Mouse (Mus musculus) limb, embryonic 12.5 days (tissue): ENCODE results near the gene Aes. TPM values are rescaled to one million over a fixed set of nuclear protein-coding genes. Genes with fewer than 3 reads are reported as not detected.

Experiments
- ATAC-seq: fragments of 200-750 bp; cut with Nextera tagmentation; 2 replicates; pipeline ENCODE4 v1.8.0; 2017; ENCODE audit warnings: low read depth, moderate TSS enrichment; ENCODE audit not compliant: insufficient number of reproducible peaks, insufficient read depth, low FRiP score, low TSS enrichment
- H3K27ac ChIP-seq: fragments of 300-500 bp; sonication (generic); 2 replicates; pipeline ENCODE4 v1.5.1; 2016; ENCODE audit warnings: mild to moderate bottlenecking, moderate library complexity
- H3K27me3 ChIP-seq: fragments of 300-500 bp; sonication (generic); 2 replicates; pipeline ENCODE4 v1.6.1; 2016; ENCODE audit warnings: mild to moderate bottlenecking, moderate library complexity
- H3K36me3 ChIP-seq: fragments of 300-500 bp; sonication (generic); 2 replicates; pipeline ENCODE4 v1.6.1; 2016; ENCODE audit warnings: mild to moderate bottlenecking, moderate library complexity
- H3K4me1 ChIP-seq: fragments of 300-500 bp; sonication (generic); replicated peaks from 2 replicates; pipeline ENCODE4 v1.6.1; 2016
- H3K4me2 ChIP-seq: fragments of 300-500 bp; sonication (generic); 2 replicates; pipeline ENCODE4 v1.6.1; 2016; ENCODE audit warnings: mild to moderate bottlenecking, moderate library complexity
- H3K4me3 ChIP-seq: fragments of 300-500 bp; sonication (generic); replicated peaks from 2 replicates; pipeline ENCODE4 v1.5.1; 2016; ENCODE audit warnings: mild to moderate bottlenecking
- H3K9ac ChIP-seq: fragments of 300-500 bp; sonication (generic); replicated peaks from 2 replicates; pipeline ENCODE4 v1.6.1; 2016; ENCODE audit warnings: mild to moderate bottlenecking, moderate library complexity
- H3K9me3 ChIP-seq: fragments of 300-500 bp; sonication (generic); 2 replicates; pipeline ENCODE4 v1.6.1; 2016; ENCODE audit warnings: mild to moderate bottlenecking, moderate library complexity
- WGBS: fragments of 180-500 bp; shearing (Covaris S2); methylation state at CpG from one replicate; pipeline ENCODE4 v1.1.7; 2016; 5-methylcytosine and 5-hydroxymethylcytosine counted together
- polyA plus RNA-seq: library from polyadenylated mRNA; unstranded; fragments of >200 nt; fragmentation: Nextera tagmentation; extraction: Ambion mirVana; gene quantifications from 2 replicates; pipeline ENCODE4 v1.2.1, GENCODE M21; 2016

The Aes gene
- polyA plus RNA-seq, 1 experiment from 2014 or later = 478 TPM

DNA sequence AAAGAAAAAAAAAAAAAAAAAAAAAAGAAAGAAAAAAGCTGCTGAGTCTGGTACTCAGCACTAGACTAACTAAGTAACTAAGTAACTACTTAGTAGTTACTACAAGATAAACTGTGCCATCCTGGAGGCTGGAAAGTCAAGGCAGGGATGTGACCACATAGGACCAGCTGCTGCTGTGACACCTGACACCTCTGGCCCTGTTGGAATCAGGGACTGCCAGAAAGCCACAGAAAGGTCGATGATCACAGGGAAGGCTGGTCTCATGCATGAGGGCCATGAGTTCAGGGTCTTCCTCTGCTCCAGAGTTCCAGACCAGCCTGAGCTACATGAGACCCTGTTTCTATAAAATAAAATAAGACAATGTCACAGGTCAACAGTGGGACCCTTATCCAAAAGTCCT lies 1.8 kb upstream of the Aes start:
- Histone ChIP-seq H3K27me3 (no peaks in the 10 kb centered on the region), H3K27ac (no peak overlapping the region), H3K9ac (no peak overlapping the region), H3K4me2 (no peak overlapping the region), H3K9me3 (peaks cover 6% of the 10 kb centered on the region; the same call in 1 of the 2 replicates), H3K4me3 (no peak overlapping the region), H3K4me1 (peaks cover 26% of the 10 kb centered on the region), H3K36me3 (peaks cover 12% of the 10 kb centered on the region)
- ATAC-seq = no peak
- WGBS = 18% methylated on average over 1 of the region's 1 CpGs

DNA sequence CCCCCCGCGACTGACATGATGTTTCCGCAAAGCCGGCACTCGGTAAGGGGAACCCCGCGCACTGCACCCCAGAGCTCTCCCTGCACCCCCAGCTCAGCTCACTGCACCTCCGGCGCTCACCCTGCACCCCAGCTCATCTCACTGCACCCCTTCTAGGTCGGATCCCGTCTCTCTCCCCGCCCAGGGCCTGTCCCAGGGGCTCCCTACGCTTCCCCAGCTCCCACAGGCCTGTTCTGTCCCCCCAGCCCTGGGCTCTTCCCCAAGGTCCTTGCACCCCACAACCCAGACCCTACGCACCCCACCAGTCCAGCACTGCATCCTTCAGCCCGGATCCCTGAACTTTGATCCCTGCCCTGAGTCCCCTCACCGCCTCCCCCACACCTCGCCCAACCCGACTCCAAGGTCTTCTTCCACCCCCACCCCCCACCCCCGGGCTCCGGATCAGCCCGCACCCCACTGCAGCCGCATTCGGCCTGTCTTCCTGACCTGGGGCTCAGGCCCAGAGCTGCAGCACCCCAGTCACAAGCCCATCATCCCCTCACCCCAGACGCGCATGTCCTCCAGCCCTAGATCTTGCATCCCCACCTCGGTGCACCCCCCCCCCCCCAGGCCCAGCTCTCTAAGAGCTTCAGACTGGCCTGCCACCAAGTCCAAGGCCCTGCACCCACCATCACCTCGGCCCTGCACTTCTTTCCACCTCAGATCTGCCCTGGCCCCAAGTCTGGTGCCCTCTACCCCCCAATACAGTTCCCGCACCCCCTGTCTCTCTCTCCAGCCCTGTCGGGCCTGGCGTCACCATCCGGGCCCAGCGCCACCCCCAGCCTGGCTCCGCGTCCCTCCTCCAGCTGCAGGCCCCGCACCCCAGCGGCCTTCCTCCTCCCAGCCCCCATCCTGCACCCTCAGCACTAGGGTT lies 595 bp downstream of the Aes start:
- Histone ChIP-seq H3K9ac (peak overlapping the region; percentile 97), H3K9me3 (peaks cover 3% of the 10 kb centered on the region; the same call in 1 of the 2 replicates), H3K27me3 (peaks cover 2% of the 10 kb centered on the region; the same call in 1 of the 2 replicates), H3K4me2 (peak overlapping the region; percentile 94), H3K36me3 (peaks cover 30% of the 10 kb centered on the region), H3K4me1 (peaks cover 50% of the 10 kb centered on the region), H3K4me3 (peak overlapping the region; percentile 91), H3K27ac (peak overlapping the region; percentile 94)
- under 1% methylated on average over 35 of the region's 36 CpGs for WGBS
- peak; percentile 13; the same call in 1 of the 2 replicates for ATAC-seq

DNA sequence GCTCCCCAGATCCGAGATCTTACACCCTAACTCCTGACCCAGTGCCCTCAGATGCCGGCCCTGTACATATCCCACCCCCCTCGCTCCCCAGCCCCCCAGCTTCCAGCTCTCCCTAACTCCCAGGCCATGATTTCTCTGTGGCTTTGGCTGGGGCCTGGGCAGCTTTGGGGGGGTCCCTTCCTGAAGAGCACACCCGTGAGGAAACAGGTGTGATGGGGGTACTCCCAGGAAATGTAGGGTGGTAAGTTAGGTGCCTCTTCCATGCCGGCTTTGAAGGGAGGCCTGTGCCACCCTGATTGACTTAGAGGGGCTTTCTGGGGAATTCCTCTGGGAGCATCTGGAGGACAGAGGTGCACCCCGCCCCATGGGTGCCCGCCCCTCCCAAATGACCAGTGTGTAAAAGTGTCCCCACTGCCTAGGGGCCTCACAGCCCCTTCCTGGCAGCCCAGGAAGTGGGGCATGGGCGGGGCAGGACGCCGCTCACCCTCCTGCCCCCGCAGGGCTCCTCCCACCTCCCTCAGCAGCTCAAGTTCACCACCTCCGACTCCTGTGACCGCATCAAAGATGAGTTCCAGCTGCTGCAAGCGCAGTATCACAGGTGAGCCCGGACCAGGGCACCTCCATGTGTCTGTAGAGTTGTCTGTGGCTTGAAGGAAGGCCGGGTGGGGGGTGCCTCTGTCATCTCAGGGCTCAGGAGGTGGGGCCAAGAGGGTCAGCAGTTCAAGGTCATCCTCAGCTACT lies 1.6 kb downstream of the Aes start:
- Histone ChIP-seq H3K4me3 (peak overlapping the region; percentile 91), H3K36me3 (peaks cover 40% of the 10 kb centered on the region), H3K9me3 (peaks cover 3% of the 10 kb centered on the region; the same call in 1 of the 2 replicates), H3K27me3 (peaks cover 7% of the 10 kb centered on the region; the same call in 1 of the 2 replicates), H3K4me1 (peaks cover 60% of the 10 kb centered on the region), H3K9ac (peak overlapping the region; percentile 97), H3K4me2 (peak overlapping the region; percentile 94), H3K27ac (peak overlapping the region; percentile 94)
- WGBS = 7% methylated on average over 16 of the region's 16 CpGs
- ATAC-seq = no peak

DNA sequence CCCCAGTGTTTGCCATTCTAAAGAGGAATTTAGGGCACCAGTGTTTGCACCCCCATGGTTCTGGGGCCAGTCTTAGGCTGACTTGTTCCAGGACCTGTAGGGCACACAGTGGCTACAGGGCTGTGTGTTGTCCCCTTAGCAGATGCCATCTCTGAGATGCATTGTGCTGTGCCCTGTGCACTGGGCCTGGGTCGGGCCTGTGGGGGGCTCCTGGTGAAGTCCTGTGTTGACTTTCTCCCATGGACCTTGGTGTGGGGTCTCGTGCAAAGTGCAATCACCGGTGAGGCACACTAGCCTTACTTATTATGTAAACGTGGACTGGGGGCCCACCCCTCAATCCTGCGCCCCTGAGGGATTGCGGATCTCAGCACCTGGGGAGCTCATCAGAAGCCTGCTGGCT lies 3.1 kb downstream of the Aes start:
- Histone ChIP-seq H3K4me2 (peak overlapping the region; percentile 55; the same call in 1 of the 2 replicates), H3K9ac (0 out of 2 replicates have a peak overlapping the region, but pooled peaks have one; percentile 18), H3K27me3 (peaks cover 7% of the 10 kb centered on the region; the same call in 1 of the 2 replicates), H3K36me3 (peaks cover 55% of the 10 kb centered on the region), H3K4me1 (peaks cover 65% of the 10 kb centered on the region), H3K4me3 (0 out of 2 replicates have a peak overlapping the region, but pooled peaks have one; percentile 11), H3K9me3 (no peaks in the 10 kb centered on the region), H3K27ac (no peak overlapping the region)
- WGBS = 79% methylated on average over 6 of the region's 6 CpGs
- ATAC-seq = no peak

DNA sequence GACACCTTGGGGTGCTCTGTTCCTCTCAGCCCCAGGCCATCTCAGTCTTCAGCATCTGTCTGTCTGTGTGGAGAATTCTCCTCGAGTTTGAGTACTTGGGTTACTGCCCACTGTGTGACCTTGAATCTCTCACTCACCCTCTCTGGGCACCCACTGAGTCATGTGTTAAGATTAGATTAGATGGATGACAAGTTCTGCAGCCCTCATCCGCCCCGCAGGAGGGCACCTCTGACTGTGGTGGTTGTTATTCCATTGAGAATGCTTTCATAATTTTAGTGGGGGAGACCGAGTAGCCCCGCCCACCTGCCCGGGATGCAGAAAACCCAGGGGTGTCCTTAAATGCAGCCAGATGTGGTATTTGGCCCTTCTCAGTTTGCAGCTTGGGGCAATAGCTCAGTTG lies 4.2 kb downstream of the Aes start:
- peak overlapping the region; percentile 32; the same call in 1 of the 2 replicates for H3K4me3 ChIP-seq
- no peak for ATAC-seq
- H3K4me1 ChIP-seq = peaks cover 76% of the 10 kb centered on the region
- 24% methylated on average over 6 of the region's 6 CpGs for WGBS
- H3K27ac ChIP-seq = peak overlapping the region; percentile 80
- no peak overlapping the region for H3K9ac ChIP-seq
- H3K36me3 ChIP-seq = peaks cover 57% of the 10 kb centered on the region
- peaks cover 7% of the 10 kb centered on the region; the same call in 1 of the 2 replicates for H3K27me3 ChIP-seq
- H3K4me2 ChIP-seq = peak overlapping the region; percentile 55
- H3K9me3 ChIP-seq = no peaks in the 10 kb centered on the region

DNA sequence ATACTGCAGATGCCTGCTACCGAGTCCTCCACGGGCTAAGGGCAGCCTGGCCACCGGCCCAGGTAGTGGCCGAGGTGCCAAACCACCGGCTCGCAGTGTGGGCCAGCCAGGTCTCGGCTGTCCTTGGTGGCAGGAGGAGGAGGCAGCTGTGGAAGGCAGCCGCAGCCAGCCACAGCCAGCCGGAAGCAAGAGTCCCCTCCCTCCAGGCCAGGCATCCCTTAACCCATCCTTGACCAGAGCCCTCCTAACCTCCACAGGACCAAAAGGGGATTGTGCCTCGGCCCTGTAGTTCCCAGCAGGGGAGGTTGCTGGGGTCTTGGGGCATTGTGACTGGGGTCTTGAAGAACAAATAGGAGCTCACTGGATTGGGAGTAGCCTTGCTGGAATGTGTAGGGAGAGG lies 4.9 kb downstream of the Aes start:
- Histone ChIP-seq H3K27ac (peak overlapping the region; percentile 80), H3K4me2 (peak overlapping the region; percentile 55), H3K36me3 (peaks cover 57% of the 10 kb centered on the region), H3K9me3 (no peaks in the 10 kb centered on the region), H3K4me1 (peaks cover 78% of the 10 kb centered on the region), H3K4me3 (peak overlapping the region; percentile 32), H3K27me3 (peaks cover 7% of the 10 kb centered on the region; the same call in 1 of the 2 replicates), H3K9ac (peak overlapping the region; percentile 51)
- WGBS = 2% methylated on average over 10 of the region's 10 CpGs
- no peak for ATAC-seq

DNA sequence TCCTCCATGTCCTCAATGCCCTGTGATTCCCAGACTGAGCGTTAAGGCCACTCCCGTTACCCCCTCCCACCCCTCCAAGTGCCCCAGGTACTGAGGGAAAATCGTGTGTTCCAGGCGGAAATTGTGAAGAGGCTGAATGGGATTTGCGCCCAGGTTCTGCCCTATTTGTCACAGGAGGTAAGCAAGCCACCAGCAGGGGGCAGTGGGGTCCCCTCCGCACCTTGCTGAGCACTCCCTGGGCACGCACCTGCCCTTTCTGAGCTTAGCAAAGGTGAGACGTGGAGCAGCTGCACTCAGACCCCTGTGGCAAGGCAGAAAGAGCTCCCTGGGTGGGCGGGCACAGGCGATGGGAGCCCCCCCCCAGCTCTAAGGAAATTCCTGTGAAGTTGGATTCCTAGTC lies 5.4 kb downstream of the Aes start:
- WGBS = 14% methylated on average over 10 of the region's 10 CpGs
- peak overlapping the region; percentile 32; the same call in 1 of the 2 replicates for H3K4me3 ChIP-seq
- no peak overlapping the region for H3K9ac ChIP-seq
- H3K9me3 ChIP-seq = no peaks in the 10 kb centered on the region
- H3K4me2 ChIP-seq = peak overlapping the region; percentile 55
- no peak for ATAC-seq
- peaks cover 82% of the 10 kb centered on the region for H3K4me1 ChIP-seq
- peak overlapping the region; percentile 80 for H3K27ac ChIP-seq
- H3K36me3 ChIP-seq = peaks cover 57% of the 10 kb centered on the region
- H3K27me3 ChIP-seq = peaks cover 7% of the 10 kb centered on the region; the same call in 1 of the 2 replicates

DNA sequence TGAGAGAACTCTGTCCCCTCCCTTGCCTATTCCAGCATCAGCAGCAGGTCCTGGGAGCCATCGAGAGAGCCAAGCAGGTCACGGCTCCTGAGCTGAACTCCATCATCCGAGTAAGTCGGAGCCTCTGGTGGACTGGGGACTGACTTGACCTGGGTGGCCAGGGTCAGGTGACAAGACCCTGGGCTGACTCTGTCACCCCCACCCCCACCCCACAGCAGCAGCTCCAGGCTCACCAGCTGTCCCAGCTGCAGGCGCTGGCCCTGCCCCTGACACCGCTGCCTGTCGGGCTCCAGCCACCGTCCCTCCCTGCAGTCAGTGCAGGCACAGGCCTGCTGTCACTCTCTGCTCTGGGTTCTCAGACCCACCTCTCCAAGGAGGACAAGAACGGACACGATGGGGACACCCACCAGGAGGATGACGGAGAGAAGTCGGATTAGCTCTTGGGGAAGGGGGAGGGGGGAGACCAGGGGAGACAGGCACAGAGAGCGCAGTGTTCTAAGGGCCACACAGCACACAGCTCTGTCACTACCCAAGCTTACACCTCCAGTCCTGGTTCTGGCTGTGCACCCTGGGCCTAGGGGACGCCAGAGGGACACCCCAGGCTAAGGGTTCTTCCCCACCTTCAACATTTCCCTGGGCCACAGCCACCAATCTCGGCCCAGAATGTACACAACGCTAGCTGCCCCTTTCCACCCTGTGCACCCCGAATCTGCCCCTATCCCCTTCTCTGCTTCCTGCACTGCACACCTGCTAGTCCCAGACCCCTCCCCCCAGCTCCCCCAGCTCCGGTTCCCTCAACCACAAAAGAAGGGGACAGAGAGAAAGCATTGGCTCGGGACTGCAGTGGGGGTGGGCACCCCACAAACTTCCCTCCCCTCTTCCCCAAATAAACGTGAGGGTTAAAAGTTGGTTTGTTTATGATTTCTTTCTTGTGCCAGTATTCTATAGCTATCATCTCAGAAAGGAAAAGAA lies 6.3 kb downstream of the Aes start:
- H3K4me1 ChIP-seq = peaks cover 87% of the 10 kb centered on the region
- peaks cover 7% of the 10 kb centered on the region; the same call in 1 of the 2 replicates for H3K27me3 ChIP-seq
- H3K27ac ChIP-seq = peak overlapping the region; percentile 80; the same call in 1 of the 2 replicates
- H3K9me3 ChIP-seq = no peaks in the 10 kb centered on the region
- H3K4me2 ChIP-seq = peak overlapping the region; percentile 55; the same call in 1 of the 2 replicates
- H3K9ac ChIP-seq = no peak overlapping the region
- 26% methylated on average over 20 of the region's 20 CpGs for WGBS
- peaks cover 57% of the 10 kb centered on the region for H3K36me3 ChIP-seq
- ATAC-seq = no peak
- no peak overlapping the region for H3K4me3 ChIP-seq

DNA sequence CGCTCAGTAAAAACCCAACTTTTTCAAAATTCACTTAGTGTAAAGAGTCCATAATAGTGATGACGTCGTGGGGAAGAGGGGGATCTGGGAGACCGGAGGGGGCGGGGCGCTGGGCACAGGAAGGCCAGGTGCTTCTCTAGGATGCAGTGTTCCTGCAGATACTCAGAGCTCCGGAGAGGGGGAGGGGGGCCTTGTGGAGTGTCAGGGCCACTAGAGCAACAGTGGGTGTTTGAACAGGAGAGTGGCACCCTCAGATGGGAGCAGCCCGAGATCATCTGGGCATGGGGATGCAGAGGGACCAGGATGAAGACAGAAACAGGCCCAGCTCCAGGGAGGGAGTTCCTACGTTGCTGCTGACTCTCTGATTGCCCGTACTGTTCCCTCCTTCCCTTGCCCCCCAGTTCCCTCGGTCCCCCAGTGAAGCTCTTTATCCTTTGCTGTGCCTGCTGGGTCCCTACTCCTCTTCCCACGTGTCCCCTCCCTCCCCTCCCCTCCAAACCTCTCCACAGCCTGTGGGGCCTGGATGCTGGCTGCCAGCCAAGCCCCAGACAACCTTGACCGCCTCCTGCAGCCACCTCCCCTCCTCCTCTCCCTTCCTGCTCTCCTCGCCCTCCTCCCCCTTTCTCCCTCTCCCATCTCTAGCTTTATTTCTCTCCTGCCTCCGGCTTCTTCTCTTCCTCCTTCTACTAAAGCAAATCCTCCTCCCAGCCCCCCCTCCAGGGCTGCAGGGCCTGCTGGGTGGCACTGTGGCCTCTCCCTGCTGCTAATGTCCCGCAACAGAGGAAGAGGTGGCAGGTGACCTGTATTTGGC lies 9.3 kb downstream of the Aes start:
- no peak for ATAC-seq
- peaks cover 38% of the 10 kb centered on the region for H3K36me3 ChIP-seq
- H3K27me3 ChIP-seq = peaks cover 22% of the 10 kb centered on the region
- peak overlapping the region; percentile 44 for H3K4me2 ChIP-seq
- 6% methylated on average over 16 of the region's 16 CpGs for WGBS
- H3K4me3 ChIP-seq = peak overlapping the region; percentile 6; the same call in 1 of the 2 replicates
- H3K27ac ChIP-seq = peak overlapping the region; percentile 93
- H3K9ac ChIP-seq = peak overlapping the region; percentile 45; the same call in 1 of the 2 replicates
- peaks cover 80% of the 10 kb centered on the region for H3K4me1 ChIP-seq
- no peaks in the 10 kb centered on the region for H3K9me3 ChIP-seq
